Mouse (Mus musculus) C2C12 (cell line): ENCODE measurements around the gene Man2a2.

Source experiments
- CEBPB ChIP-seq: IDR thresholded peaks from one replicate; pipeline ENCODE4 v1.6.1; 2011; ENCODE audit warnings: low read depth, mild to moderate bottlenecking, control low read depth, moderate library complexity
- CTCF ChIP-seq: IDR thresholded peaks from one replicate; pipeline ENCODE4 v1.5.1; 2011; ENCODE audit not compliant: control insufficient read depth, insufficient read depth, insufficient read length
- MAX ChIP-seq: IDR thresholded peaks from one replicate; pipeline ENCODE4 v1.6.1; 2011; ENCODE audit warnings: mild to moderate bottlenecking, control low read depth
- USF1 ChIP-seq: IDR thresholded peaks from one replicate; pipeline ENCODE4 v1.6.1; 2011; ENCODE audit warnings: low read depth, mild to moderate bottlenecking, control low read depth, moderate library complexity

DNA sequence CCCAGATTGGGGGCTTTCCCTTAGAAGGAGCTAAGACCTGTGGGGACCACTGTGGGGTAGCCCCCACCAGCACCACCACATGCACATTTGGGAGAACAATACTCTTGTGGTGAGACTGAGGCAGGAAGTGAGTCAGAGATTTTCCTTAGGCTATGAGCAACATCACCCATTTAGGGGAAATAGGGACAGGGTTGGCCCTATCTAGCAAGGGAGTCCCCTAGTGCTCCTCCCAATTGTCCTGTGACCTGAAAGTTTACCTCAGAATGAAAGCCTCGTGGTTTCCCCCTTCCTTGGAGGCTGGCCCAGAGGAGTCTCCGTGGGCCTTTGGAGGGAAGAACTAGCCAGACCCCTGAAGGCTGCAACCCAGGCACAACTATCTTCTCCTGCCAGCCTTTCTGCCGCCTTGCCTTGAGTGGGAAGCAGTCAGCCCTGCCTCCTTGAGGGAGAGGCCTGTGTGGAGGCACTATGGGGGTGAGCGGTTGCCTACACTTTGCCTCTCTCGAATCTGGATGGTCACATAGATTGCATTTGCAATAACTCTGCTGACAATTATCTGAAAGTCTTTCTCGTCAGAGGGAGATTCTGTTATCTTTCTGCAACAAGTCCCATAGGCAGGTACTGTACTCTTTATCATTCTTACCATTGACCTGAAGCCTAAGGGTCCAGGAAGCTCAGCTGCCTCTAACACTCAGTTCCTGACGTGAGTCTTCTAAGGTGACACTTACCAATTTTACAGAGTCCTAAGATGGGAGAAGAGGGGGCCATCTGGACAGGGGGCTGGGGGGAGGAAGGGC lies 33.1 kb upstream of the Man2a2 start:
- TF ChIP-seq CTCF (no peak), USF1 (no peak), MAX (peak; percentile 44), CEBPB (no peak)
